In the genomic region with DNA sequence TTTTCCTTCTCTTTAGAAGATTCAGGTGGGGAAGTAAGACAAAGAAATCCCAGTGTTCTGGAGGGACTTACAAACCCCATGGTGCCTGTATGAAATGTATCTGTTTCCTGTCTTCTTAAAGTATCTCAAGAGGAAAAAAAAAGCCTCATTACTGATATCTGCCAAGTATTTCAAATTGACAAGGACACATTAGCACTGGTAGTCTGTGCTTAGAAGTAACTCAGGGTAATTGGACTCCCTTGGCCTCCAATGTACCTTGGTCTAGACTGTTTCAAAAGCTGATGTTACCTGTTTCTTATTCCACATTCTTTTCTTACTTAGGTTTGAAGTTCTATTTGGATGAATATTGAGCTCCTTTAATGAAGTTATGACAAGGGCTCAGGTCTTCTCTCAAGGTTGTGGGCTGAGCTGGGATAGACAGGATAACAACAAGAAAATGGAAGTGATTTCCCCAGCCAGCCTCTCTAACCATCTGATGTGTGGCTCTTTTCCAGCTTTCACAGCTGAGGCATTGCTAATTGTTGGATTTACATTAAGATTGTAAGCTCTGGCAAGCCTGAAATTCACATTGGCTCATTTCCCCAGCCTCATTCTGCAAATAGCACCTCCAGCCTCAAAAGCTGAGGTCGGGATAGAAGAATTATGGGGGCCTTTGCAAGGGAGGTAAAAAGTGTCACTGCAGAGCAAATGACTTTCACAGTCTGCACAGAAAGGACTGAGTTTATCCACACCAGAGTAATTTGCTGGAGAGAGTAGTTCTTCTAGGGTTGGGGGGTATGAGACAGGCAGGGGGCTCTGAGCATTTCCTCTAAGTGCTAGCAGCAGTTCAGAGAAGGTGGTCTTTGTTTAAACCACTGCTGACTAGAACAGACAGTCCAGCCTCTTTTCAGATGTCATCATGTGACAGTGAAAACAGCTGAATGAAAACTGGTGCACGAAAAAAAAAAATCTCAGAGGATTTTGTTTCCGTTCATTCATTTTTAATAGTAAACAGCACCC, we compare ENCODE assay signal across 11 mouse cellular contexts.
DNase-seq lines count a peak whose midpoint lies in the region; ATAC-seq and TF ChIP-seq lines count a peak whose summit lies in the region.
"Had no signal": no experiment of that assay in that cellular context is flagged by ENCODE, and none has a peak within 500 bp of the region (broad histone marks: within the 10 kb centered on the region; RNA-seq: fewer than 3 reads in every experiment).

No protein-coding gene starts in this region.

- H3K27ac ChIP-seq in neural tube, embryonic 12.5 days, result no peak overlapping the region; the same call in 1 of the 2 replicates
- peak overlapping the region; percentile 71 for H3K27ac ChIP-seq in midbrain, embryonic 13.5 days
- no peak overlapping the region for H3K27ac ChIP-seq in intestine, postnatal 0 days (ENCODE audit: low read depth, low read length)
- H3K27ac ChIP-seq: heart, embryonic 15.5 days; macrophage had no signal

- no peaks in the 10 kb centered on the region for H3K36me3 ChIP-seq in neural tube, embryonic 12.5 days
- no peaks in the 10 kb centered on the region for H3K36me3 ChIP-seq in midbrain, embryonic 13.5 days
- no peaks in the 10 kb centered on the region for H3K36me3 ChIP-seq in intestine, postnatal 0 days (ENCODE audit: control insufficient read depth, insufficient read depth)
- H3K36me3 ChIP-seq: heart, embryonic 15.5 days had no signal

- H3K4me2 ChIP-seq in neural tube, embryonic 12.5 days (replicated peaks), result no peak overlapping the region
- no peak overlapping the region for H3K4me2 ChIP-seq in midbrain, embryonic 13.5 days (replicated peaks)
- no peak overlapping the region for H3K4me2 ChIP-seq in intestine, postnatal 0 days (replicated peaks; ENCODE audit: low read depth)
- H3K4me2 ChIP-seq: heart, embryonic 15.5 days had no signal

- 48% methylated on average over 3 of the region's 3 CpGs for WGBS in neural tube, embryonic 12.5 days
- 37% methylated on average over 3 of the region's 3 CpGs for WGBS in midbrain, embryonic 13.5 days
- 56% methylated on average over 3 of the region's 3 CpGs for WGBS in intestine, postnatal 0 days

- no peak for DNase-seq in neural tube, embryonic 10.5 days (ENCODE audit: extremely low spot score, low spot score)
- peak; percentile 40 to 43 for DNase-seq in layer of hippocampus, adult 8-10 months (ENCODE audit: low spot score in 2 of 2)
- DNase-seq in adrenal gland, postnatal 4 days (ENCODE audit: low spot score in 2 of 2), result no peak
- DNase-seq in kidney, postnatal 14 days, result no peak
- no peak for DNase-seq in cerebellum, adult 18-20 months
- DNase-seq: cerebellum, adult 11-12 months had no signal

- TF ChIP-seq CTCF in intestine, postnatal 0 days (IDR thresholded peaks at IDR 0.05; ENCODE audit: low read depth), result no peak

- H3K9ac ChIP-seq in neural tube, embryonic 12.5 days, result no peak overlapping the region
- no peak overlapping the region for H3K9ac ChIP-seq in midbrain, embryonic 13.5 days (replicated peaks)
- H3K9ac ChIP-seq in intestine, postnatal 0 days (ENCODE audit: low read depth, low read length), result no peak overlapping the region
- H3K9ac ChIP-seq: heart, embryonic 15.5 days had no signal

- no peak overlapping the region for H3K4me3 ChIP-seq in neural tube, embryonic 12.5 days
- no peak overlapping the region for H3K4me3 ChIP-seq in midbrain, embryonic 13.5 days (replicated peaks)
- H3K4me3 ChIP-seq in intestine, postnatal 0 days (ENCODE audit: low read depth, low read length), result no peak overlapping the region
- H3K4me3 ChIP-seq: heart, embryonic 15.5 days had no signal

- H3K27me3 ChIP-seq in neural tube, embryonic 12.5 days (replicated peaks), result no peaks in the 10 kb centered on the region
- no peaks in the 10 kb centered on the region for H3K27me3 ChIP-seq in midbrain, embryonic 13.5 days
- no peaks in the 10 kb centered on the region for H3K27me3 ChIP-seq in intestine, postnatal 0 days (replicated peaks; ENCODE audit: control insufficient read depth, insufficient read depth, low read length)
- H3K27me3 ChIP-seq: heart, embryonic 15.5 days had no signal

- H3K4me1 ChIP-seq in neural tube, embryonic 12.5 days, result peaks cover 11% of the 10 kb centered on the region
- peaks cover 42% of the 10 kb centered on the region for H3K4me1 ChIP-seq in midbrain, embryonic 13.5 days (replicated peaks)
- H3K4me1 ChIP-seq in intestine, postnatal 0 days (replicated peaks; ENCODE audit: control insufficient read depth, insufficient read depth, low read length), result no peaks in the 10 kb centered on the region
- H3K4me1 ChIP-seq: heart, embryonic 15.5 days had no signal

- H3K9me3 ChIP-seq in neural tube, embryonic 12.5 days, result no peaks in the 10 kb centered on the region
- H3K9me3 ChIP-seq in midbrain, embryonic 13.5 days, result no peaks in the 10 kb centered on the region
- H3K9me3 ChIP-seq in intestine, postnatal 0 days (ENCODE audit: control insufficient read depth), result no peaks in the 10 kb centered on the region
- H3K9me3 ChIP-seq: heart, embryonic 15.5 days had no signal

- ATAC-seq in neural tube, embryonic 12.5 days (ENCODE audit: low FRiP score, low read depth), result peak; percentile 65; the same call in 1 of the 2 replicates
- peak; percentile 62 for ATAC-seq in midbrain, embryonic 13.5 days
- ATAC-seq in intestine, postnatal 0 days, result no peak

Comparison
In these comparisons a context has a peak if more than half of its experiments do, and no peak if none do; other contexts are left out.
1. DNase-seq: peak in layer of hippocampus, adult 8-10 months (2 of 2); none in neural tube, embryonic 10.5 days (single experiment), adrenal gland, postnatal 4 days (0 of 2), kidney, postnatal 14 days (single experiment) and cerebellum, adult 18-20 months (0 of 2).